Mouse (Mus musculus) adrenal gland, adult 10 weeks (tissue): Measurements from ENCODE around the gene Adra2b. TPM values are rescaled to one million over a fixed set of nuclear protein-coding genes. Genes with fewer than 3 reads are reported as not detected.

ENCODE experiments used
- polyA plus RNA-seq: library from polyadenylated mRNA; stranded (reverse); fragments of 350-450 nt; fragmentation: Illumina TruSeq; extraction: RNeasy Lipid Tissue Mini Kit (QIAGEN cat#74804); gene quantifications from one replicate; pipeline ENCODE4 v1.2.3, GENCODE M21; 2014; ENCODE audit warnings: low read depth, low replicate concordance

Gene Adra2b
- 0.23 TPM for polyA plus RNA-seq

GRCm38 (mm10) chr2:127362459-127363281, at the start of gene Adra2b:
TSS of gene Adra2b (plus strand) at chr2:127363208.

GRCm38 (mm10) chr2:127335767-127336496, 27.1 kb upstream of the Adra2b start, which contains the start of gene Dusp2:
TSS of gene Dusp2 (plus strand) at chr2:127336159.

GRCm38 (mm10) chr2:127338416-127338815, 24.6 kb upstream of the Adra2b start, which contains the start of gene Astl:
TSS of gene Astl (plus strand) at chr2:127338639.

Other genes starting within 250 kb of the Adra2b start
- gene Ncaph, start 229.3 kb upstream of the Adra2b start, polyA plus RNA-seq, result 3.8 TPM
- gene Itpripl1, start 219.8 kb upstream of the Adra2b start, polyA plus RNA-seq, result 1.8 TPM
- gene 1810024B03Rik, start 154.9 kb upstream of the Adra2b start, polyA plus RNA-seq, result 1.6 TPM
- 41.5 TPM for gene Snrnp200, start 154.8 kb upstream of the Adra2b start, polyA plus RNA-seq
- gene Ciao1, start 115.4 kb upstream of the Adra2b start, polyA plus RNA-seq, result 40.0 TPM
- gene Tmem127, start 115.3 kb upstream of the Adra2b start, polyA plus RNA-seq, result 58.0 TPM
- gene Stard7, start 93.0 kb upstream of the Adra2b start, polyA plus RNA-seq, result 142 TPM
- gene Dusp2, start 27.0 kb upstream of the Adra2b start, polyA plus RNA-seq, result not detected
- gene Astl, start 24.6 kb upstream of the Adra2b start, polyA plus RNA-seq, result not detected
- not detected for gene Gpat2, start 62.0 kb downstream of the Adra2b start, polyA plus RNA-seq
- 23.4 TPM for gene Fahd2a, start 81.4 kb downstream of the Adra2b start, polyA plus RNA-seq
- 2.3 TPM for gene Kcnip3, start 158.9 kb downstream of the Adra2b start, polyA plus RNA-seq
- gene Prom2, start 178.3 kb downstream of the Adra2b start, polyA plus RNA-seq, result 0.17 TPM
- gene Zfp661, start 223.9 kb downstream of the Adra2b start, polyA plus RNA-seq, result 3.3 TPM
- 20.9 TPM for gene Mrps5, start 224.0 kb downstream of the Adra2b start, polyA plus RNA-seq